Mouse (Mus musculus): ENCODE results near the gene Rassf1.

Gene Rassf1

GRCm38 (mm10) chr9:107603251-107603650 lies 51.9 kb downstream of the Rassf1 start:
- no peak for DNase-seq (ENCODE audit: low spot score)

GRCm38 (mm10) chr9:107605041-107605661 lies 53.8 kb downstream of the Rassf1 start:
- DNase-seq (ENCODE audit: low spot score) = no peak

GRCm38 (mm10) chr9:107606591-107606990 lies 55.2 kb downstream of the Rassf1 start:
- no peak for DNase-seq (ENCODE audit: low spot score)

GRCm38 (mm10) chr9:107607036-107607435 lies 55.7 kb downstream of the Rassf1 start:
- DNase-seq (ENCODE audit: low spot score) = no peak

GRCm38 (mm10) chr9:107607653-107608245 lies 56.4 kb downstream of the Rassf1 start:
- DNase-seq (ENCODE audit: low spot score) = no peak

GRCm38 (mm10) chr9:107608741-107609432 lies 57.5 kb downstream of the Rassf1 start, which contains the start of gene Sema3b:
TSS of gene Sema3b (minus strand) at chr9:107609229.
- no peak for DNase-seq (ENCODE audit: low spot score)

- DNase-seq (ENCODE audit: low spot score) = no peak
Measured at GRCm38 (mm10) chr9:107609433-107609830, 58.1 kb downstream of the Rassf1 start.

GRCm38 (mm10) chr9:107611456-107612190 lies 60.3 kb downstream of the Rassf1 start:
- no peak for DNase-seq (ENCODE audit: low spot score)

All from lung, postnatal 25 days (tissue).